Comparison of ENCODE assay signal across 30 mouse cellular contexts in the genomic region with DNA sequence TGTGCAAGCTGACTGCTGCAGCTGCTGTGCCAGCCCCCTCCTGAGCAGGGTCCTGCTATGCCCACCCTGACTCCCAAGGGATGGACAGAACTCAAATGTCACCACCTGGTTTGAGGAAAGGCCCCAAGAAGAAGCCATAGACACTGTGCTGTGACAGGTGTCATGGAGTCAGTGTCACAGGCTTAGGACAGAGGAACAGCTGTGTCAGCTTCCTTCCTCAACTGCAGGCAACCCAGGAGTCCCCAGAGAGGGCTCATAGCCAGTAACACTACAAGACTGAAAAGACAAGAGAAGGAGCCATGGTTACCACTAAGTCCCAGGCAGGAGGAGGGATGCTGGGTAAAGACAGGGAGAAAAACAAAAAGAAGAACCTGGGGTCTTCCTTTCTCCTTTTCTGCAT. TPM values are rescaled to one million over a fixed set of nuclear protein-coding genes. Genes with fewer than 3 reads are reported as not detected.
DNase-seq lines count a peak whose midpoint lies in the region; ATAC-seq and TF ChIP-seq lines count a peak whose summit lies in the region.
"Had no signal": no experiment of that assay in that cellular context is flagged by ENCODE, and none has a peak within 500 bp of the region (broad histone marks: within the 10 kb centered on the region; RNA-seq: fewer than 3 reads in every experiment).

No protein-coding gene starts in this region.

- H3K27ac ChIP-seq in heart, postnatal 0 days (ENCODE audit: low read depth), result no peak overlapping the region
- H3K27ac ChIP-seq in bone marrow macrophage, adult 2 months (ENCODE audit: insufficient read depth, low read depth, low read length), result peak overlapping the region; percentile 99
- no peak overlapping the region for H3K27ac ChIP-seq in heart, embryonic 12.5 days (ENCODE audit: poor library complexity, severe bottlenecking)
- H3K27ac ChIP-seq: embryonic facial prominence, embryonic 12.5 days; gastrocnemius, adult 2 months; heart, embryonic 15.5 days; hindbrain, embryonic 13.5 days; kidney, postnatal 0 days; limb, embryonic 12.5 days; liver, embryonic 14.5 days; lung, embryonic 15.5 days; neural tube, embryonic 12.5 days had no signal

- H3K9ac ChIP-seq in heart, postnatal 0 days (replicated peaks; ENCODE audit: low read depth, low read length), result no peak overlapping the region
- no peak overlapping the region for H3K9ac ChIP-seq in heart, embryonic 12.5 days
- H3K9ac ChIP-seq: embryonic facial prominence, embryonic 12.5 days; heart, embryonic 15.5 days; hindbrain, embryonic 13.5 days; limb, embryonic 12.5 days; liver, embryonic 14.5 days; lung, embryonic 15.5 days; neural tube, embryonic 12.5 days had no signal

- 0 out of 2 replicates have a peak, but pooled peaks have one; percentile 14 for ATAC-seq in heart, postnatal 0 days (ENCODE audit: insufficient read depth, low read depth)
- peak; percentile 29; the same call in 1 of the 2 replicates for ATAC-seq in megakaryocyte progenitor cell, adult 5-6 weeks (replicated peaks; ENCODE audit: poor library complexity)
- ATAC-seq in heart, embryonic 12.5 days (ENCODE audit: insufficient number of reproducible peaks, low FRiP score), result no peak
- ATAC-seq: activated CD4-positive, CD25-positive, alpha-beta regulatory T cell, adult 4 months; CD4-positive, CD25-positive, alpha-beta regulatory T cell, adult 4 months; forebrain, embryonic 16.5 days; intestine, embryonic 16.5 days had no signal

- intact Hi-C loops in heart, postnatal 25 days (cut with DNase I), result no loop called here

- TF ChIP-seq POLR2A in bone marrow macrophage, adult 2 months (IDR thresholded peaks at IDR 0.05; ENCODE audit: borderline replicate concordance, low read depth, low read length), result no peak

- TF ChIP-seq CTCF in heart, postnatal 0 days (IDR thresholded peaks at IDR 0.05; ENCODE audit: low read depth), result no peak
- TF ChIP-seq CTCF in bone marrow macrophage, adult 2 months (IDR thresholded peaks at IDR 0.05; ENCODE audit: low read depth, low read length), result no peak

- no peak overlapping the region for H3K4me3 ChIP-seq in heart, postnatal 0 days (ENCODE audit: low read depth, low read length)
- H3K4me3 ChIP-seq in bone marrow macrophage, adult 2 months (ENCODE audit: insufficient read depth, low read length), result no peak overlapping the region
- H3K4me3 ChIP-seq in heart, embryonic 12.5 days, result no peak overlapping the region
- H3K4me3 ChIP-seq: embryonic facial prominence, embryonic 12.5 days; erythroblast, embryonic 14.5 days; gastrocnemius, adult 2 months; heart, embryonic 15.5 days; hindbrain, embryonic 13.5 days; limb, embryonic 12.5 days; lung, embryonic 15.5 days; neural tube, embryonic 12.5 days had no signal

- no peaks in the 10 kb centered on the region for H3K27me3 ChIP-seq in heart, postnatal 0 days (ENCODE audit: control insufficient read depth, insufficient read depth, low read length)
- no peaks in the 10 kb centered on the region for H3K27me3 ChIP-seq in heart, embryonic 12.5 days (replicated peaks)
- H3K27me3 ChIP-seq: embryonic facial prominence, embryonic 12.5 days; heart, embryonic 15.5 days; hindbrain, embryonic 13.5 days; limb, embryonic 12.5 days; lung, embryonic 15.5 days; neural tube, embryonic 12.5 days had no signal

- DNase-seq in heart, postnatal 0 days (ENCODE audit: low spot score), result no peak
- no peak for DNase-seq in heart, postnatal 25 days (ENCODE audit: low spot score)
- peak; percentile 34 for DNase-seq in 416B (ENCODE audit: low read depth)
- no peak for DNase-seq in Muller cell, postnatal 12 days (ENCODE audit: inconsistent ontology term)
- DNase-seq in lung, postnatal 4 days, result no peak
- DNase-seq: adrenal gland, adult 2 months; adrenal gland, postnatal 36 days; cerebellum, adult 8-10 months; cerebellum, postnatal 25 days; gastrocnemius, adult 2 months; heart, postnatal 4 days; kidney, adult 8-10 months; midbrain, embryonic 14.5 days; thymus, postnatal 14 days had no signal

- no peak for TF ChIP-seq EP300 in heart, postnatal 0 days (IDR thresholded peaks at IDR 0.05; ENCODE audit: low read depth)

- H3K36me3 ChIP-seq in heart, postnatal 0 days (replicated peaks; ENCODE audit: control insufficient read depth, insufficient read depth, low read length), result no peaks in the 10 kb centered on the region
- H3K36me3 ChIP-seq in heart, embryonic 12.5 days, result no peaks in the 10 kb centered on the region
- H3K36me3 ChIP-seq: embryonic facial prominence, embryonic 12.5 days; heart, embryonic 15.5 days; hindbrain, embryonic 13.5 days; limb, embryonic 12.5 days; lung, embryonic 15.5 days; neural tube, embryonic 12.5 days had no signal

- H3K4me2 ChIP-seq in heart, postnatal 0 days (ENCODE audit: low read depth, low read length), result no peak overlapping the region
- no peak overlapping the region for H3K4me2 ChIP-seq in heart, embryonic 12.5 days
- H3K4me2 ChIP-seq: embryonic facial prominence, embryonic 12.5 days; heart, embryonic 15.5 days; hindbrain, embryonic 13.5 days; limb, embryonic 12.5 days; lung, embryonic 15.5 days; neural tube, embryonic 12.5 days had no signal

- H3K9me3 ChIP-seq in heart, postnatal 0 days (replicated peaks; ENCODE audit: control insufficient read depth, low read length), result no peaks in the 10 kb centered on the region
- no peaks in the 10 kb centered on the region for H3K9me3 ChIP-seq in heart, embryonic 12.5 days (replicated peaks)
- H3K9me3 ChIP-seq: embryonic facial prominence, embryonic 12.5 days; heart, embryonic 15.5 days; hindbrain, embryonic 13.5 days; limb, embryonic 12.5 days; lung, embryonic 15.5 days; neural tube, embryonic 12.5 days had no signal

- H3K4me1 ChIP-seq in heart, postnatal 0 days (ENCODE audit: control insufficient read depth, insufficient read depth), result 0 out of 2 replicates have a peak, but pooled peaks cover 4% of the 10 kb centered on the region
- peaks cover 57% of the 10 kb centered on the region for H3K4me1 ChIP-seq in bone marrow macrophage, adult 2 months (ENCODE audit: control insufficient read depth, insufficient read depth, low read length)
- peaks cover 12% of the 10 kb centered on the region for H3K4me1 ChIP-seq in heart, embryonic 12.5 days (replicated peaks)
- H3K4me1 ChIP-seq: embryonic facial prominence, embryonic 12.5 days; lung, embryonic 15.5 days; neural tube, embryonic 12.5 days had no signal

RNA-seq across cellular contexts. Expression of a gene that starts 7.9 kb away (rescaled TPM):
- 24.2 and 30.1 TPM in 2 replicates for total RNA-seq in heart, postnatal 0 days (2014; rRNA removed; ENCODE audit: low replicate concordance)
- 6.5 and 7.5 TPM in 2 replicates for polyA plus RNA-seq in heart, postnatal 0 days (2015; fragmentation: Nextera tagmentation; extraction: Ambion mirVana)
- 10 to 100 TPM; 12.7 to 14.6 TPM for total RNA-seq in heart, postnatal 25 days (2021)
- polyA plus RNA-seq in bone marrow macrophage, adult 2 months (2012; ENCODE audit: insufficient read depth, insufficient read length, missing spikeins), result 57.1 and 69.9 TPM in 2 replicates
- total RNA-seq in megakaryocyte progenitor cell, adult 5-6 weeks (2015), result 14.6 and 23.7 TPM in 2 replicates
- 15.4 and 24.2 TPM in 2 replicates for total RNA-seq in megakaryocyte progenitor cell, adult 5-6 weeks (2017)
- 14.9 and 21.1 TPM in 2 replicates for polyA plus RNA-seq in heart, embryonic 12.5 days (2016; fragmentation: Nextera tagmentation; extraction: Ambion mirVana)
